Mouse (Mus musculus) ES-E14 (cell line): ENCODE results near the gene Draxin.

Experiments used
- CHD2 ChIP-seq: IDR thresholded peaks from 2 replicates; pipeline ENCODE4 v1.6.1; 2014; ENCODE audit warnings: mild to moderate bottlenecking, low read depth, low read length, inconsistent platforms
- HCFC1 ChIP-seq: IDR thresholded peaks from 2 replicates; pipeline ENCODE4 v1.6.1; 2012; ENCODE audit warnings: low read length, inconsistent platforms, borderline replicate concordance; ENCODE audit not compliant: insufficient read depth
- MAFK ChIP-seq: IDR thresholded peaks from 2 replicates; pipeline ENCODE4 v1.6.1; 2014; ENCODE audit warnings: mild to moderate bottlenecking, low read depth, low read length, inconsistent platforms; ENCODE audit not compliant: insufficient read depth
- ZC3H11A ChIP-seq: IDR thresholded peaks from 2 replicates; pipeline ENCODE4 v1.6.1; 2012; ENCODE audit warnings: low read depth, mild to moderate bottlenecking, inconsistent platforms, low read length, borderline replicate concordance
- ZNF384 ChIP-seq: IDR thresholded peaks from 2 replicates; pipeline ENCODE4 v1.6.1; 2012; ENCODE audit warnings: low read depth, low read length, inconsistent platforms

- TF ChIP-seq CHD2 (no peak), ZNF384 (no peak), ZC3H11A (no peak), MAFK (no peak), HCFC1 (no peak)
Measured at GRCm38 (mm10) chr4:148079944-148080596, 50.4 kb downstream of the Draxin start.
